Mouse (Mus musculus) liver, embryonic 11.5 days (tissue): ENCODE data around the gene Bcl7c. TPM values are rescaled to one million over a fixed set of nuclear protein-coding genes. Genes with fewer than 3 reads are reported as not detected.
"Not testable (repeated sequence)": the region's sequence is repeated elsewhere in the genome, so short reads cannot be mapped to it uniquely, and the experiment has no call there.

Experiments used
- ATAC-seq: fragments of 200-750 bp; cut with Nextera tagmentation; replicated peaks from 2 replicates; pipeline ENCODE4 v1.8.0; 2017; ENCODE audit warnings: moderate number of reproducible peaks, mild to moderate bottlenecking, moderate TSS enrichment, moderate library complexity; ENCODE audit not compliant: low FRiP score
- DNase-seq: peaks from one replicate; pipeline ENCODE4 v3.0.0-alpha.2; 2017; ENCODE audit warnings: low spot score
- H3K27ac ChIP-seq: fragments of 300-500 bp; sonication (generic); 2 replicates; pipeline ENCODE4 v1.5.1; 2014; ENCODE audit warnings: mild to moderate bottlenecking, low read depth, low read length, control low read depth
- H3K27me3 ChIP-seq: fragments of 300-500 bp; sonication (generic); replicated peaks from 2 replicates; pipeline ENCODE4 v1.6.1; 2014; ENCODE audit warnings: low read length, mixed read lengths; ENCODE audit not compliant: control insufficient read depth, insufficient read depth
- H3K36me3 ChIP-seq: fragments of 300-500 bp; sonication (generic); 2 replicates; pipeline ENCODE4 v1.6.1; 2014; ENCODE audit warnings: mild to moderate bottlenecking, low read length, moderate library complexity, mixed read lengths; ENCODE audit not compliant: control insufficient read depth, insufficient read depth
- H3K4me1 ChIP-seq: fragments of 300-500 bp; sonication (generic); replicated peaks from 2 replicates; pipeline ENCODE4 v1.6.1; 2014; ENCODE audit warnings: low read length, mixed read lengths; ENCODE audit not compliant: control insufficient read depth, insufficient read depth
- H3K4me2 ChIP-seq: fragments of 300-500 bp; sonication (generic); 2 replicates; pipeline ENCODE4 v1.6.1; 2014; ENCODE audit warnings: mild to moderate bottlenecking, control low read depth, moderate library complexity
- H3K4me3 ChIP-seq: fragments of 300-500 bp; sonication (generic); 2 replicates; pipeline ENCODE4 v1.5.1; 2014; ENCODE audit warnings: low read depth, low read length, control low read depth
- H3K9ac ChIP-seq: fragments of 300-500 bp; sonication (generic); 2 replicates; pipeline ENCODE4 v1.6.1; 2014; ENCODE audit warnings: low read depth, low read length, control low read depth
- H3K9me3 ChIP-seq: fragments of 300-500 bp; sonication (generic); 2 replicates; pipeline ENCODE4 v1.6.1; 2016; ENCODE audit warnings: low read length, inconsistent platforms, mixed read lengths; ENCODE audit not compliant: control insufficient read depth
- WGBS: fragments of 180-500 bp; shearing (Covaris S2); extraction: QIAGEN DNeasy Blood & Tissue Kit; methylation state at CpG from one replicate; pipeline ENCODE4 v1.1.7; 2014; 5-methylcytosine and 5-hydroxymethylcytosine counted together
- polyA plus RNA-seq: library from polyadenylated mRNA; unstranded; fragments of >200 nt; fragmentation: Nextera tagmentation; extraction: Ambion mirVana; gene quantifications from 2 replicates; pipeline ENCODE4 v1.2.1, GENCODE M21; 2014

The Bcl7c gene
- polyA plus RNA-seq, 1 experiment from 2014 or later, result 46.8 TPM

DNA sequence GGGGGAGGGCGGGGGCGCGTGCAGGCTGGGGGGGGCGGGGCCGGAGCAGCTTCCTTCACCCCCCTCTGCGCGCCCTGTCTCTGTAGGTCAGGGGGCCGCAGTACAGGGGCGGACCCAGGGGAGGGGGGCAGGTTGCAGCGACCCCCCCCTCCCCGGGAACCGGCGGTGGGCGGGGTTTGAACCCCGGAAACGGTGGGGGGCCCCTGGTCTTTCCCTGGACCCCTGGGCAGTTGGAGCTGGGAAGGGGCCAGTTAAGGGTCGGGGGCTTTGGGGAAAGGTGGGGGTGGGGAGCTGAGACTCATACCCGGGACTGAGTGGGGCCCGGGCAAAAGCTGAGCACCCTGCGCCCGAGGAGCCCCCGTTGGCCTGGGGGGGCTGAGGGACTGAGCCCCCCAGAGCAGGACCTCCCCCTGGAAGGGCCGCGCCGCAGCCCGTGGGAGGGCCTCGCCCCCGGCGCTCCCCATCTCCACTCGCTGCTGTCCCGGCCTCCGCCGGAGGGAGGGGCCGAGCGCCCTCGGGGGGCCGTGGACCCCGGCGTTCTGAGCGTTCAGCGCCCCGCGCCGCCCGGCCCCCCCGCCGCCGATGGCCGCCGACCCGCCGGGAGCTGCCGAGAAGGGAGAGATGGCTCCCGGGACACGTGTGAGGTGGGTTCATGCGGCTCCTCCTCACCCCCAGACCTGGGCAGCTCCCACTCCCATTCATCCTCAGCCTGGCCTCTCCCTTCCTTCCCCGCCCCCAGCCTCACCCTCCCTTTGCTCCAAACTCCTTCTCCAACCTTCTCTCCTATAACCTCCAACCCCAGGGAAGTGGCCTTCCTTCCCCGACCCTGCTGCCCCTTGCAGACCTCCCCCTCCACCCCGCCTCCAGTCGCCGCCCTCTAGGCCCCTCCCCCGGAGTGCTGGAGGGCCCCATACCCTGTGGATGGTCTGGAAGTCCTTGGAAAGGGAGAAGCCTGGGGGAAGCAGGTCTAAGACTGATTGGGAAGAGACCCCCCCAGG, 38.1 kb upstream of the Bcl7c start:
- peak overlapping the region; percentile 83 for H3K9ac ChIP-seq
- H3K9me3 ChIP-seq, result no peaks in the 10 kb centered on the region
- no peaks in the 10 kb centered on the region for H3K27me3 ChIP-seq
- H3K4me3 ChIP-seq, result peak overlapping the region; percentile 76
- peak; percentile 71 for DNase-seq
- H3K4me1 ChIP-seq, result peaks cover 7% of the 10 kb centered on the region
- H3K4me2 ChIP-seq, result peak overlapping the region; percentile 98
- peaks cover 10% of the 10 kb centered on the region for H3K36me3 ChIP-seq
- ATAC-seq, result peak; percentile 16
- H3K27ac ChIP-seq, result peak overlapping the region; percentile 86
- under 1% methylated on average over 60 of the region's 62 CpGs for WGBS

DNA sequence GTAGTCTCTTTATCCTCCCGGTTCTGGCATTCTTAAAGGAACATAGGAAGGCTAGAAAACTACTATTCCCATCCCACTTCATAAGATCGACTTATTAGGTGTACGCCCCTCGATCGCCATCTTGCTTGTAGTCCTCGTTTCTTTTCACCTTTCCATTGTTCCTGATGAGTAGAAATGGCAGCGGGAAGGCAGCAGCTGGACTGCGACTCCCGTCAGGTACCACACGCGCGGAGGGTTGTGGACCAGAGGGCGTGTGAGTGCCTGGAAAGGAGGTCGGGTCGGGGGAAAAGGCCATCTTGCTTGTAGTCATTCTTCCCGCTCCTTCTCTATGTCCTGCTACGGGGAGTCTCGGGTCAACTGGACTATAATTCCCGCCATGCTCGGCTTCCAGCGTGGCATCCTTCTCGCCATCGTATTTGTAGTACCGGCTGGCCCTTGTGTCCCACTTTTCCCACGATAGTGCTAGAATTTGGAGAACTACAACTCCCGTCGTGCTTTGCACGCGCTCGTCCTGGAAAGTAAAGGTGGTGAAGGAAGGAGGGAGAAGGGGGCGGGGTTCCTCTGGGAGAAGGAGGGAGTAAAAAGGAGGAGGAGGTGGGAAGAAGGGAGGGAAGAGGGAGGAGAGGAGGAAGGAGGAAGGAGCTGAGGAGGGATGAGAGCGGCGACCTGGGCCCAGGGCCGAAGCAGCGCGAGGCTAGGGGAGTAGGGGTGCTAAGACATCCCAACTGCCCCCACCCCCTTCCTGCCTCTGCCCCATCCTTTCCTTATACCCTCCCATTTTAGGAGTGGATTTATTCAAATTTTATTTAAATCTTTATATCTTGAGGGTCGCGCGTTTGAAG, 37.1 kb upstream of the Bcl7c start:
- peaks cover 7% of the 10 kb centered on the region for H3K4me1 ChIP-seq
- no peaks in the 10 kb centered on the region for H3K27me3 ChIP-seq
- H3K4me3 ChIP-seq, result peak overlapping the region; percentile 76
- H3K9me3 ChIP-seq, result no peaks in the 10 kb centered on the region
- H3K36me3 ChIP-seq, result peaks cover 5% of the 10 kb centered on the region
- under 1% methylated on average over 39 of the region's 39 CpGs for WGBS
- peak overlapping the region; percentile 86 for H3K27ac ChIP-seq
- H3K4me2 ChIP-seq, result peak overlapping the region; percentile 98
- peak overlapping the region; percentile 83 for H3K9ac ChIP-seq
- ATAC-seq, result peak; percentile 69
- peak; percentile 91 for DNase-seq

DNA sequence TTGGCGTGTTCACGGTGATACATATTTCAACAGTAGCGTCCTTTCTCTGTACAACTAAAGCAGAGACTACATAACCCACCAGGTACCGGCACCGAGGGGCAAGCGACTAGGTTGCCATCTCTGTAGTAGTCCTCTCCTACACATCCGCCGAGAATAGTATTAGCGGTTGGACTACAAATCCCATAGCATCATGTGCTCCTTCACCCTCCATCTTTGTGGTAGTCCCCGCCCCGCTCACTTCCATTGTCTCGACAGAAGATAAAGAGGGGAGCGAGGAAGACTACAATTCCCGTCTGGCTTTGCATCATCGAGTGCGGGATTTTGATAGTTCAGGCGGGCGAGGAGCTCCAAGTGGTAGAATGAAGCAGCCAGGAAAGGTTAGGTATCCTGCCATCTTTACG, 36.5 kb upstream of the Bcl7c start:
- Histone ChIP-seq H3K4me1 (peaks cover 7% of the 10 kb centered on the region), H3K9ac (peak overlapping the region; percentile 83), H3K36me3 (peaks cover 3% of the 10 kb centered on the region; the same call in 1 of the 2 replicates), H3K4me3 (peak overlapping the region; percentile 76), H3K27me3 (no peaks in the 10 kb centered on the region), H3K27ac (peak overlapping the region; percentile 86), H3K9me3 (no peaks in the 10 kb centered on the region), H3K4me2 (peak overlapping the region; percentile 98)
- WGBS, result under 1% methylated on average over 19 of the region's 19 CpGs
- peak; percentile 86 for ATAC-seq
- peak; percentile 85 for DNase-seq

DNA sequence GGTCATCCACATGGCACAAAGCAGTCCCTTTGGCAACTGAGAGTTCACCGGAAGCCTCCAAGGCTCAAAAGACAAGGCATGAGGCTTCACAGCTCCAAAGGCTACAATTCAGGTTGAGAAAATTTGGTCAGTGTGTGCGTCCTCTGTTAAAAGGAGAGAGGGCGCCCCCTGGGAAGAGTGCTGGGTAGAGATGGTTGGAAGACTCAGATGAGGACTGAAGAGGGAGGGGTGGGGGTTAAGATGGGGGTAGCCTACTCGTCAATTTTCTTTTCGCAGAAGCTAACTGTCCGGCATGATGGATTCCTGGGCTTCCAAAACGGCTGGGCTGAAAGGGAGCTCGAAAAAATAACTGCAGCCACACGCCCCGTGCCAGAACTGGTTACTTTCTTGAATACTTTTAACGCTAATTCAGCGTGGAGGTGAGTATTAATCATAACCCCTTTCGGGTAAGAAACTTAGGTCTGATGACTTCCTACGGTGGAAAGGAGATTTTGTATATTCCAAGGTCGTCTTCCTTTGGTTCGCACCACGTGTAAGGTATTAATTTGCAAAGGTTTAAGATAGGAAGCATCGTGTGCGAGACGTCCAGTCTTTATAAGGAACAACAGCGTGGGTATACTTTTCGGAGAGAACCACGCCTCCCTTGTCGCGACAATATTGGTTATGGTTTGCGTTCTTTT, 35.8 kb upstream of the Bcl7c start, which contains the start of gene Fbxl19:
TSS of gene Fbxl19 (plus strand) at position 178 of the 680 bp plus-strand sequence.
- H3K27ac ChIP-seq, result peak within 1 kb of the TSS; percentile 86
- no peaks in the 10 kb centered on the region for H3K27me3 ChIP-seq
- ATAC-seq, result no peak
- H3K4me1 ChIP-seq, result peaks cover 7% of the 10 kb centered on the region
- WGBS, result under 1% methylated on average over 26 of the region's 26 CpGs
- H3K4me3 ChIP-seq, result peak within 1 kb of the TSS; percentile 76
- peak within 1 kb of the TSS; percentile 98 for H3K4me2 ChIP-seq
- no peaks in the 10 kb centered on the region for H3K9me3 ChIP-seq
- no peaks in the 10 kb centered on the region; the same call in 1 of the 2 replicates for H3K36me3 ChIP-seq
- peak; percentile 76 for DNase-seq
- H3K9ac ChIP-seq, result peak within 1 kb of the TSS; percentile 83

DNA sequence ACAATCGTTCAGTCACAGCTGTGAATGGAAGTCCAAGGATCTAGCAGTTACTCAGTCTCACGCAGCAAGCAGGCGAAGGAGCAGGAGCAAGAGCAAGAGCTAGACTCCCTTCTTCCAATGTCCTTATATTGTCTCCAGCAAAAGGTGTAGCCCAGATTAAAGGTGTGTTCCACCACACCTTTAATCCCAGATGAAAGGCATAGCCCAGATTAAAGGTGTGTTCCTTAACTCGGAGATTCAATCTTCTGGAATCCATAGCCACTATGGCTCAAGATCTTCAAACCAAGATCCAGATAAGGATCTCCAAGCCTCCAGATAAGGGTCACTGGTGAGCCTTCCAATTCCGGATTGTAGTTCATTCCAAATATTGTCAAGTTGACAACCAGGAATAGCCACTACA, 23.3 kb upstream of the Bcl7c start, which contains the start of gene Ctf2:
TSS of gene Ctf2 (minus strand) at position 101 of the 400 bp plus-strand sequence.
- WGBS, result no CpG with 5 or more reads among the region's 5 CpGs
- not testable (repeated sequence) for H3K9ac ChIP-seq

DNA sequence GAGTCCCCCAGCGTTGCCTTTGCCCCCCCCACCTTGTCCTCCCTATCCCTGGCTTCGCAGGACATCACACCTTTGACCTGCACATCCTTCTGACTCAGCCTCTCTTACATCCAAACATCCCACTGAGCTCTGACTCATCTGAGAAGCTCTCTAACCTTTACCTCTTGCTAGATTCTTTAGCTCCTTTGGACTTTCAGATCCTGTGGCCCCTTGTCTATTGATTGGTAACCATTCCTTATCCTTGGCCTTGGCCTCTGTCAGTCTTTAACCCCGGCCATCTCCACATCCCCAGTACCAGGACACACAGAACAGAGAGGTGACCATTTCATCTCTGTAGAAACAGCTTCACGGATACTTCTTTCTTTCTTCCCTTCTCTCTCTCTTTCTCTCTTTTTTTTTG, 21.4 kb upstream of the Bcl7c start:
- no peak overlapping the region for H3K27ac ChIP-seq
- ATAC-seq (no peak), DNase-seq (no peak)
- WGBS, result 62% methylated on average over 4 of the region's 4 CpGs
- H3K4me3 ChIP-seq, result no peak overlapping the region
- no peaks in the 10 kb centered on the region for H3K27me3 ChIP-seq
- no peaks in the 10 kb centered on the region for H3K36me3 ChIP-seq
- no peaks in the 10 kb centered on the region for H3K4me1 ChIP-seq
- H3K9ac ChIP-seq, result no peak overlapping the region
- H3K9me3 ChIP-seq, result no peaks in the 10 kb centered on the region
- no peak overlapping the region for H3K4me2 ChIP-seq

More for the DNA sequence above, 23.3 kb upstream of the Bcl7c start, which contains the start of gene Ctf2:
- H3K4me2 ChIP-seq, H3K9me3 ChIP-seq, H3K36me3 ChIP-seq, H3K4me1 ChIP-seq, DNase-seq, ATAC-seq, H3K27me3 ChIP-seq, H3K4me3 ChIP-seq, H3K27ac ChIP-seq: not testable (repeated sequence)

DNA sequence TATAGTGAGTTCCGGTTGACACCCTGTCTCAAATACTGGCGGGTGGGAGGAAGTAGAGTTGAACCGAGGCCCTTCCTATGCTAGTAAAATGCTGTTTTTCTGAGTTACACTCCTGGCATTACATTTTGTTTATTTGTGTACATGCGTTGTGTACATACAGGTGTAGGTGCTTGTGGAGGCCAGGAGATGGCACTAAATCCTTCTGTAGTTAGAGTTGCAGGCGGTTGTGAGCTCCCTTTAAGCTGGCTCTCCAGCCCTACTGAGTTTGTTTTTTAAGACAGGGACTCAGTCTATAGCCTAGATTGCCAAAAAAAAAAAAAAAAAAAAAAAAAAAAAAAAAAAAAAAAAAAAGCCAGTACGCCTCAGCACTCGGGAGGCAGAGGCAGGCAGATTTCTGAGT, 19.2 kb upstream of the Bcl7c start:
- DNase-seq (no peak), ATAC-seq (no peak)
- Histone ChIP-seq H3K27me3 (no peaks in the 10 kb centered on the region), H3K4me2 (no peak overlapping the region), H3K4me1 (no peaks in the 10 kb centered on the region), H3K27ac (no peak overlapping the region), H3K9ac (no peak overlapping the region), H3K9me3 (no peaks in the 10 kb centered on the region), H3K36me3 (no peaks in the 10 kb centered on the region), H3K4me3 (no peak overlapping the region)
- 75% methylated on average over 7 of the region's 7 CpGs for WGBS

DNA sequence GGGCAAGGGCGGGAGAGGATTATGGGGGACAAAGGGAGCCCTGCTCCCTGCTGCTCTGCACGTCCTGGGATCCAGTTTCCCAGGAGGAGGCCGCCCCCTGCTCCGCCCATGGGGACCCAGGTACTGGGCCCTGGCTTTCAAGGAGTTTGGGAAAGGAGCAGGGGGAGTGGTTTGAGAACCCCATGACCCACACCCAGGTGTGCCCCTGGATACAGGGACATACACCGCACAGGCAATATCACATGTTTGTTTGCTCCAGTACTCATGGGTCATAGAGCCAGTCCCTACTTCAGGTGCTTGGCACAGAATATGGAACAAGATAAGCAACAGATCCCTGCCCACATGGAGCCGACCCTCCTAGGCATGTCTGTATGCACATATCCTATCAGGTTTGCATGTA, 17.2 kb upstream of the Bcl7c start:
- WGBS, result 62% methylated on average over 6 of the region's 6 CpGs
- H3K9ac ChIP-seq, result no peak overlapping the region
- no peak overlapping the region for H3K27ac ChIP-seq
- H3K4me1 ChIP-seq, result no peaks in the 10 kb centered on the region
- no peaks in the 10 kb centered on the region for H3K36me3 ChIP-seq
- no peaks in the 10 kb centered on the region for H3K27me3 ChIP-seq
- DNase-seq (no peak), ATAC-seq (no peak)
- H3K9me3 ChIP-seq, result no peaks in the 10 kb centered on the region
- no peak overlapping the region for H3K4me3 ChIP-seq
- no peak overlapping the region for H3K4me2 ChIP-seq
